Mouse (Mus musculus) Muller cell, postnatal 12 days (primary cell): ENCODE measurements around the gene Gm5901.

Source experiments
- DNase-seq: peaks from one replicate; pipeline ENCODE4 v3.0.0-alpha.2; 2015; ENCODE audit errors: inconsistent ontology term

Gm5901 gene

GRCm38 (mm10) chr7:105404268-105404667, 29.4 kb downstream of the Gm5901 start, which contains the start of gene Cnga4:
Gene Cnga4 (plus strand): TSS chr7:105404568.
- DNase-seq, result no peak

- DNase-seq, result no peak
Measured at GRCm38 (mm10) chr7:105406322-105406721, 31.5 kb downstream of the Gm5901 start.

GRCm38 (mm10) chr7:105411874-105412632, 37.2 kb downstream of the Gm5901 start:
- peak; percentile 33 for DNase-seq

GRCm38 (mm10) chr7:105414385-105414784, 39.5 kb downstream of the Gm5901 start:
- no peak for DNase-seq

- no peak for DNase-seq
Measured at GRCm38 (mm10) chr7:105416529-105416928, 41.7 kb downstream of the Gm5901 start.

- DNase-seq, result no peak
Measured at GRCm38 (mm10) chr7:105418106-105418505, 43.3 kb downstream of the Gm5901 start.

GRCm38 (mm10) chr7:105420903-105421302, 46.1 kb downstream of the Gm5901 start:
- no peak for DNase-seq

- no peak for DNase-seq
Measured at GRCm38 (mm10) chr7:105424368-105424767, 49.5 kb downstream of the Gm5901 start.

- DNase-seq, result peak; percentile 9
Measured at GRCm38 (mm10) chr7:105425424-105426043, 50.7 kb downstream of the Gm5901 start, which contains the start of gene Cckbr. Gene Cckbr (plus strand): TSS chr7:105425731.

- DNase-seq, result no peak
Measured at GRCm38 (mm10) chr7:105426051-105426450, 51.2 kb downstream of the Gm5901 start.
